Mouse (Mus musculus): ENCODE measurements around the gene Fbxo46.

- TF ChIP-seq CTCF (IDR thresholded peaks at IDR 0.05; ENCODE audit: borderline replicate concordance, insufficient read depth, low read depth, low read length), result no peak
- peak; percentile 92; the same call in 1 of the 2 replicates for TF ChIP-seq POLR2A (IDR thresholded peaks at IDR 0.05; ENCODE audit: borderline replicate concordance, insufficient read depth, low read length)
Measured at GRCm38 (mm10) chr7:19119631-19120429, at the start of gene Fbxo46.

Data from cerebellum, adult 2 months (tissue).